Mouse (Mus musculus) brain, embryonic 18.5 days (tissue): ENCODE measurements around the gene 4930539E08Rik.

Experiments
- DNase-seq: peaks from one replicate; pipeline ENCODE4 v3.0.0-alpha.2; 2012; ENCODE audit warnings: low read depth, low spot score

Gene 4930539E08Rik

DNA sequence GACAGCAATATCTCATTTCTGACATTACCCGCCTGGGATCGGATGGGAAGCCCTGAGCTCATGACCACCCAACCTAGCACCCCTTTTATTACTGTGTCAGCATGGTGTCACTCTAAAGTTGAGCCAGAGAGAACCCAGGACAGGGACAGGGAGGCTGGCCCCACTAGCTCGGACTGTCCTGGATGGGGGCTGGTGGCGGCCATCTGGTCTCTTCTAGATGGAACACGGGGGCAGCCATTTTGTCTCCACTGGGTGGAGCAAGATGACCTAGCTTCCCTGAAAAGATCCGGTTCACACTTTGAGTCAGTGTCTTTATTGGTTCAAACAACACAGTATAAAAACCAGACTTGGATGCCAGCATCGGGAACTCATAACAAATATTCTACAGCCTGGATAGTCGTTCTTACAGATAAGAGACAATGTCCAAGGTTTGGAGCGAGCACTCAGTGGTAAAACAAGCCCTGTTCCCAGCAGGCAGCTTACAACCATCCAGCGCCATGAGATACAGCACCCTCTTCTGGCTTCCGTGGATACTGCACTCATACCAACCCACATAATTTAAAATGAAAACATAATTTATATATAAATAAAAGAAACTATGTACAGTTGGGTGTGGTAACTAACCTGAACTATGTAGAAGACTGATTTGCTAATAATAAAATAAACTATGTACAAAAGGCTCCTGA lies 18.9 kb downstream of the 4930539E08Rik start:
- DNase-seq: no peak

DNA sequence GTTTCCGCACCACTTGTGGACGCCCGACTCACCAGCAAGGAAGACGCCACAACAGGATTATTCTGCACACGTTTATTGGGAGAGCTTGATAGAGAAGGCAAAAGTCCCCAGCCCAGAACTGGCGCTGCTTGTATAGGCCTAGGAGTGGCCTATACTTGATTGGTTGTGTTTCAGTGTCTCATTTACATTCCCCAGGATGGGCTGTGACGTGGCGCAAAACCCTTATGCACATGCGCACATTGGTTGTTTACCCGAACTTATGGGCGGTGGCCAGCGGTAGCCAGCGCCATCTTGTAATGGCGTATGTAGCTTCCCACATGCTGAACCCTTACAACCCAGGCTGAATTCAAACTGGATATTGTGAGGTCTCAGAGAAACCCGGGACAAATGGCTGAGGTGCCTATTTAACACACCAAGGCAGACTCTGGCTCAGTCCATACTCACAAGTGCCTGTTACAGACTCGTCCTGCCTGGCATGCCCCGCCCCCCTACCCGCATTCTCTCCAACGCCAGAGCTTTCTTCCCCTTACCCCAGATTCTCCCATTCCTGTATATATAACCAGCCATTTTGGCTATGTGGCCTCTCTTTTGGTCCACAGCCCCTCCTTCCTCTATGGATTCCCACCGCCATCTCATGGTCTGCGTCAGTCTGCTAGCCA lies 19.8 kb downstream of the 4930539E08Rik start:
- DNase-seq: no peak

DNA sequence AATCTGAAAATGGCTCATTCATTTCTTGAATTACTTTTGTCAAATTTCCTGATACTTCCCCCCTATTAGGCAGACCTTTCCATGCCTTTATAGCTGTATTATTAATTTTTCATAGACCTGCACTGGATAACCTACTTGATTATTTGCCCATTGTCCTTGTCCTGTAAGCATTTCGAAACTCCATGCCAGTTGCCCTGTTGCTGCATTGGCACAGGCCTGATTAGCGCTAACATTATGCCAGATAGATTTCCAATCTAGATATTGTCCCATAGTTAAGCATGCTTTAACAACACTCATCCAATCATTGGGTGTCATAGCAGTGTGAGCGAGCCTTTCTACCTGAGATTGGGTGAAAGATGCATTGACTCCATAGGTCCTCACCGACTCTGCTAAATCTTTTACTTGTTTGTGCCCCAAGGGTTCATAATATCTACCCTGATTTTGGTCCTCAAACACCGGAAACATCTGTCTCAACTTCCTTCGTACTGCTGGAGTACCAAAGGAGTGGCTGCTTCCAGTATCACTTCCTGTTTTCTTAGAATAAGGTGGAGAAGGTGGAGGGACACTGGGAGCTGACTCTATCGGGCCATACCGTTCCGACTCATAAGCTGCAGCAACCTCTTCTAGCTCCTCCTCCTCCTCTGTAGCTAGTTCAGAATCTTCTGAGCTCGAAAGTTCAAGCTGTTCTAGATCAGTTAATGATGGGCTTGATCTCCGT lies 20.9 kb downstream of the 4930539E08Rik start:
- DNase-seq: no peak

DNA sequence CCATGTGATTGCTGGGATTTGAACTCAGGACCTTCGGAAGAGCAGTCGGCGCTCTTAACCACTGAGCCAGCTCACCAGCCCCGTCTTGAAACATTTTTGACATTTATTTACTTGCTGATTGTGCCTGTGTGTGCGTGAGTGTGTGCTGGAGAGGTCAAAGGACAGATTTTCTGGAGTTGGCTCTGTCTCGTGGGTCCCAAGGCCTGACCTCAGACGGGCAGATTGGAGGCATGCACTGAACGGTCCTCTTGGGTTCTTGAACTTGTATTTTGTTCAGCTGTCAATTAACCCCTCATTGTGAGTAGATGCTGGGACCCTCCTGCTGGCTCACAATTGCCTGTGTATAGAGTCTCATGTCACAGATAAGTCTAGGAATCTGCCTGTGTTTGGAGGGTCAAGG lies 28.9 kb downstream of the 4930539E08Rik start:
- DNase-seq: no peak

DNA sequence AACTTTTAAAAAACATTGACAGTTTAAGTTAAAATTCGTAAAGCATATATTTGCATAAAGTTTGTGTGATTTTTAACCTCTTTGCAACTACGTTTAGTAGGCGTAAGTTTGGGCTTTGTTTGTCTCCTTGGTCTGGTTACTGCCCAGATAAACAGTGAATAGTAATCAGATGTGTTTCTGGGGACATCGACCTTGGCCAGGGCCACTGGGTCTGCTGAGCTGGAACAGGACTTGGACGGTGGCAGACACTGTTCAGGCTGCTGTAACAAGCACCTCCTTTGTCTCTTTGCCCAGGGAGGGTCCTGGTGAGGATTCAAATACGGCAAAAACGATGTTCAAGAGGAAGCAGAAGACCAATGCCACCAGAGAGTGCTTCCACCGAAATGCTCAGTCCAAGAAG lies 29.9 kb downstream of the 4930539E08Rik start:
- no peak for DNase-seq

DNA sequence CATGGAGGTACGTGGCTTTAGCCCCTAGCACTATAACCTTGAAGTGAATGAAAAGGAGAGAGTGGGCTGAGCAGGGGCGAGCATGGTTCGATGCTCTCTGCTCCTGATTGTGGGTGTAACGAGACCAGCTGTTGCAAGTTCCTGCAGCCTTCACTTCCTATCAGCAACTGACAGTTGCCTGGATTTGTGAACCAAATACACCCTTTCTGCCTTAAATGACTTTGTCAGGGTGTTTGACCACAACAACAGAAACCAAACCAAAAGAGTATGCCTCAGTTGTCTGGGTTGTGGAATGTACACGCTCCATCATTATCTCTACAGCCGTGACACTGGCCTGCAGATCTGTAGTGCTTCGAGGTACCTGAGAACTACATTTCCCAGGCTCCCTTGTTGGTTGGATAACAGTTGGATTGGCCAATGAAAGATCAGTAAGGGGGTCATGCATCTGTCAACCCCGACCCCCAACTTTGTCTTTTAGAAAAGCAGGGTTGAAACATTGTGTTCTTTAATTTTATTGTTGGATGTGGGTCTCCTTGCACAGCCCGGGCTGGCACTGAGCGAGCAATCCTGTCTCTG lies 31.1 kb downstream of the 4930539E08Rik start:
- no peak for DNase-seq

DNA sequence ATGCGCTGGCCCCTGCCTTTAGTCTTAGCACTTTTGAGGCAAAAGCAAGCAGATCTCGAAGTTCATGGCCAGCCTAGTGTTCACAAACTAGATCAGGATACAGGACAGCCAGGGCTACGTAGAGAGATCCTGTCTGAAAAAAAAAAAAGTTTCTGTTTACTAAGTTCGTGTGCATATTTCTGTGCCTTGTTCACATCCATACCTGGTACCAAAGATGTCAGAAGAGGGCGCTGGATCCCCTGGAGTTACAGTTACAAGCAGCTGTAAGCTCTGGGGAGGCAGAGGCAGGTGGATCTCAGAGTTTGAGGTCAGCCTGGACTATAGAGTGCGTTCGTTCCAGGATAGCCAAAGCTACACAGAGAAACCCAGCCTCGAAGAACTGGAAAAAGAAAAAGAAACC lies 32.3 kb downstream of the 4930539E08Rik start:
- no peak for DNase-seq

DNA sequence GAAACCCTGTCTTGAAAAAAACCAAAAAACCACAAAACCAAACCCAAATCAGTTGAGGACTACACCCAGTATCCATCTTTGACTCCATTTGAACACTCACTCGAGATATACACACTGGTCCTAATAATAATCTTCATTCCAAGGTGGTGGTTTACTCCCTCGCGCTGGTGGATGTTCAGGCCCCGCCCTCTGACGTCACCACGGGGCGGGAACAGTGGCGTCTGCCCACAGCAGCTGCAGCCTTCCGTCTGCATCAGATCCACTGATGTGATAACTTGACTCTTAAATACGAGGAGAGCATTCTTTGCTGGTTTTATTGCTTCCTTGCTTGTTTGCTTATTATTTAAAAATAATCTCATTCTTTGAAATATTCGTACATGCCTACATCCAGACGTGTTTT lies 32.8 kb downstream of the 4930539E08Rik start:
- no peak for DNase-seq

DNA sequence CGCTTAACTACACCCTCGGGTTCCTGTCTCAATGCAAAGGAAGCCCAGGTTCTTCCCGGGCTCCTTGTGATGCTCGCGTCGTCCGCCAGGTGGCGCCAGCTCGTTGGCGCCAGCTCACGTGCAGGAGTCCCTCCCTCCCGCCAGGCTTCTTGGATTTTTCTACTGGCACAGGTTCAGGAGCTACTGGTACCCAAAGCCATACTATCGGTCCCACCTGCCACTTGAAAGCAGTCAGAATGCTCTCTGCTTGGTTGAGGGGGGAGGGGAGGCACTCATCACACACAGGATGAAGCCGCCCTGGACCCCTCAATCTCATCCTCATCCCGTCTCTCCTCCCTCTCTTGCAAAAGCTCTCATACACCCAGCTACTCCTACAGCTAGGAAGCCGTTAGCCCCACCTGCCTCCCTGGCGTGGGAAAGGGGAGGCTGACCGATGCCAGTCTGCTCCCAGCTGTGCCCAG lies 35.2 kb downstream of the 4930539E08Rik start:
- peak; percentile 34 for DNase-seq

DNA sequence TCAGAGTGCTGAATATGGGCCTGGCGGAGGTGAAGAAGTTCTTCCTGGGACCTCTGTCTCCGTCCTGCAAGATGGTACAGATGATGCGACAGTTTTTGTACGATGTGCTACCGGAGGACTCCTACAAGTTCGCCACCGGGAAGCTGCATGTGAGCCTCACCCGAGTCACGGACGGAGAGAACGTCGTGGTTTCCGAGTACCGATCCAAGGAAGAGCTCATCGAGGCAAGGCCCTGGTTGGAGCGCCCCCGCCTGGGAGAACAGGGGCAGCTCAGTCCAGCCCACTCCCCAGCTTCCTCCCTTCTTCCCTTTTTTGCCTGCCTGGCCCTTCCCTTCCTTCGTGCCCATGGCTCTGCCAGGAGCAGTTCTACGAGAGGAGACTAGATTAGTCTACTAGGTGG lies 38.3 kb downstream of the 4930539E08Rik start:
- DNase-seq: no peak

DNA sequence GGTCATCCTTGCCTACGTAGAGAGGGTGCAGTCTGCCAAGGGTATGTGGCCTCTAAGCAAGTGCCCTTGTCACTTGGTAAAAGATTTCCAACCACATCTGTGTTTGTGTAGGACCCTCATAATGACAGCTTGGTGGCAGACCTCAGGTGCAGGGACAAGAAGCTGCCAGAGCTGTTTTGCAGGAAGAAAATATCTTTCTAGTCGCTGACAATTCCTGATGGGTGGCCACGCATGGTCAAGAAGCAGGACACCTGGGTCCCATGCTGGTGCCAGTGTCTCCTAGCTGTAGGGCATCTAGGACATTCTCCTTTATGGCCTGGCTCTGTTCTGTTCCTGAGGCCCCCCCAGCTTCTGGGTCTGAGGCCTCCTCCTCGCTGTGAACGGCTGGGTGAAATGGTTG lies 38.8 kb downstream of the 4930539E08Rik start:
- no peak for DNase-seq

DNA sequence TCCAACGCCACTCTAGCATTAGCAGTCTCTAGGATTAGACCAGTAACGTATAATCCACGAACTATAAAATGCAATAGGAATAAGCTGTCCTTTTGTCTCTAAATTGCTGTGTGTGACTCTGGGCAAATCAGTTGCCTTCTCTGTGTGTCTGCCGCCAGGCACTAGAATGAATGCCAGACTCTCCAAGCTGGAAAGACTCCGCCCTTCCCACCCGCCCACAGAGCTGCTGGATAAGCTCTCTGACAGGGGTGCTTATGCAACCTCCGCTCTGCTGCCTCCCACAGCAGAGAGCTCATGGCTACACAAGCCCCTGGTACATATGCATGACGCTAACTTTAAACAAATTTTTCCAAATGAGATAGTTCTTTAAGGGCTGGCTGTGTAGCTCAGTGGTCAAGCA lies 39.8 kb downstream of the 4930539E08Rik start:
- DNase-seq: no peak

DNA sequence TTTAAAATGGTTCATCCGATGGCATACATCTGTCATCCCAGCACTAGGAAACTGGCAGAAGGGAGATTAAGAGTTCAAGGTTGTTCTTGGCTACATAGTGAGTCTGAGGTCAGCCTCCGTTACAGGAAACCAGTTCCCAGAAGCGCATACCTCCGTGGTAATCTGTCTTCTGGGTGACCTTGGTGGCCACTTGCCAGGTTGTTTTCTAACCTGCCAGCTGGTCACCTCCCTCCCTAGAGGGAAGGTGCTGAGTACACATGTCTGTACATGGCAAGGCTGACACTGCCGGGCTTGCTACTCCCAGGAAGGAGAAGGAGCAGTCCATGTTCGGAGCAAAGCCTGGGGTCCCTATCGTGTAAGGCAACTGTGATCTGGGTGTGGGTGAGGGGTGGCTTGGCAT lies 40.3 kb downstream of the 4930539E08Rik start:
- DNase-seq: no peak

DNA sequence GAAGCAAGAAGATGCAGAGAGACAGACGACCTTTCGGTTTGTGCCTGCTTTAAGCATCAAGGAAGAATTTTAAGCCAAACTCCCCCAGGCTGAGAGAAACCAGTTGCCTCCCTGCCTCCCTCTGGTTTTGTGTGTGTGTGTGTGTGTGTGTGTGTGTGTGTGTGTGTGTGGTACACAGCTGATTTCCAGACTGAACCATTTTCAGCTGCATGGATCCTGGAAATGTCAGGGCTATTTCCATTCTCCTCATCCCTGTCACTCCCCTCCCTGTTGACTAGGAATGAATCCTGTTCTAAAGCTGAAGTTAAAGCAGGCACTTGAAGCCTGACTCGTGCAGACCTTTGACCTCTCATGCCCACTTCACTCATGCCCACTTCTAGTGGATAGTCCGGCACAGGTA lies 40.9 kb downstream of the 4930539E08Rik start:
- no peak for DNase-seq

DNA sequence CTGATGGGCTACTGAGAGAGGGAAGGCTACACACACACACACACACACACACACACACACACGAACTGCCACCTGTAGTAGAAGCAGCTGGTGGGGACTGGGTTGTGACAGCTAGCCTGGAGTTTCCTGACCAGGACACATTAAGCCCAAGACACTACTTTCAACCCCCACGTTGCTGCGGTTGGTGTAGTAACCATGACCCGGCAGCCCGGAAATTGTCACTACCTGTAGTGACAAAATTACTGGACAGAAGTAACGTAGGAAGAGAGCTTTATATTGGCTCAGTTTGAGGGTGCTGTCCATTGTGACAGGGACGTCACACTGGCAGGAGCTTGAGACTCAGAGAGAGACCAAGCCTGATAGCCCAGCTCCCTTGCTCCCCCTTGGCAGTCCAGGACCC lies 42.8 kb downstream of the 4930539E08Rik start:
- DNase-seq: no peak

DNA sequence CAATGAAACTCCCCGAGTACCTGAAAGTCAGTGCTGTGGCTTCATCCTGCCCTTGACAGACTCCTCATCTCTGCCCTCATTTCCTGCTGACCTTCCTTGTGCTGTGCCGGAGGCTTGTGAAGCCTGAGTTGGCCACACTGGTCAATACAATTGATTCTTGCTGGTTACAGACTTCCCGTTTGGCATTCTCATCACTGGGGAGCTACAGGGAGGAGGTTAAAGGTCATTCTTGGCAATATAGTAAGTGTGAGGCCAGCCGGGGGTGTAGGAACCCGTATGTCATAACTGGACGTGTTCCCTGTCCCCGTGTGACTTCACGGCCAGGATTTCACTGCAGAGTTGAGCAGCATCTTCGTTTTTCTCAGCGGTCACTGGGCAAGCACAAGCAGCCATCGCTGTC lies 43.3 kb downstream of the 4930539E08Rik start:
- no peak for DNase-seq

DNA sequence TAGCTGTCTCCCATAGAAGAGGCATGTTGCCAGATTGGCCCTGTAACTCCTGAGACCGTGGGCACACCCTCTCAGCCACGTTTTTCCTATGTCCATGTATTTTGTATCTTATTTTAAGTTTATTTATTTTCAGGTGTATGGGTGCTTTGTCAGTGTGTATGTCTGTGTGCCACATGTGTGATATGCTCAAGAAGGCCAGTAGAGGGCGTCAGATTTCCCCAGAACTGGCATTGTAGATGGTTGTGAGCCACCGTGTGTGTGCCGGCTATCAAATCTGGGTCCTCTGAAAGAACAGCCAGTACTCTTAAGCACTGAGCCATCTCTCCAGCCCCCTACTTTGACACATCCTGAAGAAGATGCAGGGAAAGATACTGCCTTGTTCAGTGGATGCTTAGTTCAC lies 44.7 kb downstream of the 4930539E08Rik start:
- no peak for DNase-seq

DNA sequence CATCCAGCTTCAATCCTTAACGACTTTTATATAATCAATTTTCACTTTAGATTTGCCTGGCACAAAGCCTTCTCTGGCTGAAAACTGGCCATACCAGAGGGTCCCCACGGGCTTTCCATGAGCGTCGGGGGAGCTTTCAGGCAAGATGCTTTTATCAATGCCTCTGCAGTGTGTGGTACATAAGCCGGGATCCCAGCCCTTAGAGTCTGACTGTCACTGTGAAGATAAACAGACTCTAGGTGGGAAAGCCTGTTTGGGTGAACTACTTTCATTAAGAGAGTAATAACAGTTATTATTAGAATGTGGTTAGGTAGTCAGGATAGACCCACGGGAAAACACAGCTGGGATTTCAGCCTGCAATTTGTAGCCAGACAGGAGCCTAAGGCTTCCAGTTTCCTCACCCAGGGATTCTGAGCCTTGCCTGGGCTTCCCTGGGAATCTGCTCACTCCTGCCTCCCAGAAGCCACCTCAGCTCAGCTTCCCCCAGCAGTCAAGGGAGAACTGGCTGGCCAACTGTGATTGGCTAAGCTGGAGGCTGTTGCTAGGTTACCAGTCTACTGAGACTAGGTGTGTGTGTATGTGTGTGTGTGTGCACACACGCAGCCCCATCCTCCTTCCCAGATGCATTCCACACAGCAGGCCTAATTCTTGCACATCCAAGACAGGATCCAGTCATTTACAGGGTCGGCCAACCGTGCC lies 45.6 kb downstream of the 4930539E08Rik start:
- DNase-seq: peak; percentile 74

DNA sequence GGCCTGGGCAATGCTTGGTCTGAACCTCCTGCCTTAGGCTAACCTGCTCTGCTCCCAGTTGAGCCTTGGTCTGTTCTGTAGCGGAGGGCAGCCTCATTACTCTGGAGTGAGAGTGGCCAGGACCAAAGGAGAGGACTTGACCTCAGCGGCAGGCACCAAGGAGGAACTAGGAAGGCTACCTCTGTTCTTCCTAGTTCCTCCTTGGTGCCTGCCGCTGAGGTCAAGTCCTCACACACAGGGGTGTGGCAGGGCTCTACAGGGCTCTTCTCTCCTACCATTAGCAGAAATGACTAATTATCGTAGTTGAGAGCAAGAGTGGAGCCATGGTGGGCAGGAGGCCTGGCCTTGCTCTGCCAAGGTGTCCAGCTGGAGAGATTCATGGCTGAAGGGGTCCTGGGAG lies 47.7 kb downstream of the 4930539E08Rik start:
- no peak for DNase-seq

DNA sequence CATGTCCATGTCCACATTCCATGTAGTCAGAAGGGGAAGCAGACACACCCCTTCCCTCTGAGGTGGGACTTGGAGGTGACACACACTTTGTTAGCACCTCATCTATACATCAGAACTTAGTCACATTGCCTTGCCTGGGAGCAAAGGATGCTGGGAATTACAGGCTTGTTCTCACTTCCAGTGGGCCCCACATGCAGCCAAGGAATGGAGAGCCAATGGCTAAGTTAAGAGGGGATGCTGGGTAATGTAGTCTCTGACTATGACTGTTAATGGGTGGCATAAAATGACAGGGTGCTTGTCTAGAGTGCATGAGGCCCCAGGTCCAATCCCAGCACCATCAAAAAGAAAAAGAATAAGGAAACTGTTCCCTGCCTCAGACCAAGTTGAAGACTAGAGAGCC lies 48.2 kb downstream of the 4930539E08Rik start:
- DNase-seq: no peak

DNA sequence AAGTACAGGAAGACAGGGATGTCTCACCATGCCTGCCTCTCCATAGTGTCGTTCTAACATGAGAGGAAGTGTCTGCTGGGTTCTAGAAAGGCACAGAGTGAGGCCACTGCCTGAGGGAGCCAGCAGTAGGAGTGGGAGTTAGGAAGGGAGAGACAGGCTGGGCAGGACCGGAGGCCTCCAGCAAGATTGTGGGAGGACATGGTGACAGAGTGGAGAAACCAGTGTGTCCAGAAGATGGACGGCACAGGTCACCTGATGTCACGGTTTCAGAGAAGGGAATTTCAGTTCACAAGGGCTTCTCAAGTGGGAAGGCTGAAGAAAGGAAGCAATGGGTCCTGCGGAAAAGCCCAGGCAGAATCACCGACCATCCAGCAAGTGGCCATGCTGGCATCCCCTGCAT lies 50.7 kb downstream of the 4930539E08Rik start:
- no peak for DNase-seq

DNA sequence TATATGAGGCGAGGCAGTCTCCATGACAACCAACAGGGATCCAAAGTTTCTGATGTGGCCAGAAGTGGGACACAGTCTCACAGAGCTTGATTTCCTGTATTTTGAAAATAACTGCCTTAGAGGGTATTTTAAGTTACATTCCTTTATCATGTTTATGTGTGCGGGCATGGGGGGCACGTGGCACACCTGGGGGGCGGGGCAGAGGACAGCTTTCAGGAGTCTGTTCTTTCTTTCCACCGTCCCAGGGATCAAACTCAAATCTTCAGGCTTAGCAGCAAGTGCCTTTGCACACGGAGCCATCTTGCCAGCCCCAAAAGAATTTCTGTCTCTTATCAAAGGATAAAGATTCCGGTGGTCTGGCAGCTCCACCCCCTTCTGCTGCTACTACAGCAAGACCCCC lies 51.2 kb downstream of the 4930539E08Rik start:
- DNase-seq: no peak
